Mouse (Mus musculus): ENCODE data around the gene M6pr. TPM values are rescaled to one million over a fixed set of nuclear protein-coding genes. Genes with fewer than 3 reads are reported as not detected.

The M6pr gene
- polyA plus RNA-seq, 1 experiment from 2014 or later = 81.7 TPM

DNA sequence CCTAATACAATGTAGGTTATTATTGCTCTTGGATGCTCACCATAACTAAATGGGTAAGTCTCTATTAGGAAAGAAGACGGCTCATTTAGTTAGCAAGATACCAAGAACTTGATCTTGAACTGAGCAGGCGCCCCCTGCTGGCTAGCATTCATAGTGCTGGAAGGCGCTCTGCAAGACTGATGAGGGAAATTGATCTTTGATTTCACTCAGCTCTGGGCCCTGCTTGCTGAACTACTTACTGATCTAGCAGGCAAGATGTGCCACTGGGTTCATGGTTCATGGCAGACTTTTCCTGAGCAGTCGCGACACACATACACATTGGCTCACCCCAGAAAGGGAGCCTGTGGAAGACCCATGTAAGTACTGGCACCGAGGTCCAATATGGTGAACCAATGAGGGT, 4.2 kb upstream of the M6pr start:
- H3K9me3 ChIP-seq (replicated peaks; ENCODE audit: control insufficient read depth, low read length) = no peaks in the 10 kb centered on the region
- H3K27me3 ChIP-seq (ENCODE audit: control insufficient read depth, insufficient read depth, low read length) = no peaks in the 10 kb centered on the region
- H3K4me1 ChIP-seq (ENCODE audit: control insufficient read depth, insufficient read depth, low read length) = peaks cover 3% of the 10 kb centered on the region; the same call in 1 of the 2 replicates
- H3K36me3 ChIP-seq (ENCODE audit: control insufficient read depth, insufficient read depth) = no peaks in the 10 kb centered on the region
- no peak overlapping the region for H3K9ac ChIP-seq (ENCODE audit: low read length)
- WGBS = 26% methylated on average over 6 of the region's 6 CpGs
- H3K27ac ChIP-seq (ENCODE audit: low read length) = no peak overlapping the region
- H3K4me3 ChIP-seq (ENCODE audit: low read length) = no peak overlapping the region
- H3K4me2 ChIP-seq (ENCODE audit: low read depth, low read length) = no peak overlapping the region
- no peak for ATAC-seq (replicated peaks; ENCODE audit: extremely low read depth, insufficient read depth, low FRiP score)

DNA sequence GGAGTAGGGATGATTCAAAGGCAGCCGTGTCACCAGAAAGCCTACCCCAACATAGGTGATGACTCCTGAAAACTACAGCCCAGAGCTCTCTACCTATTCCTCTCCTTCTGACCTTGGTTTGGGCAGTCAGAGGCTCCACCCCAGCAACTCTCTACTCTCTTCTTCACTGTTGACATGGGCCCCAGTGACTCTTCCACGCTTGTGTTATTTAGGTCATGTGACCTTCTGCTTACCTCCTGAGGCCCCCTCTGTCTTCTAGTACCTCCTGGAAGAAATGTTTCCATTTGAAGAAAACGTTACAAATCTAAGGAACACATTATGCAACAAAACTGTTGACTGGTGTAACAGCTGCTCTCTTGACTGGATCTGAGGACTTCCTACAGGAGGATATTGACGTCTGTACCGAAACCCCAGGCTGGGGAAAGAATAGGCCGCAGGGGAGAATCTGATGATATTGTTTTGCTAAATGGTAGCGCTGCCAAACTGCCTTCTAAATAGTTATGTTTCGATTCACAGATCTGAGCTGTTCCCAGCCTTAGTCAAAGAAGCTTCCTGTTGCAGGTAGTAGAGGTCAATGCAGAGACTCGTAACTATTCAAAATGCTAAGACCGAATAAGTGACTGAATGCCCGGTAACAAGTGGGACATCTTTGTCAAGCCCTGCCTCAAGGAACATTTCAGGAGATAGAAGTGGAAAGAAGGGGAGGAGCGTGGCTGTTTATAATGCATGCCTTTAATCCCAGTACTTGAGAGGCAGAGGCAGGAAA, 3.5 kb upstream of the M6pr start:
- H3K27me3 ChIP-seq (ENCODE audit: control insufficient read depth, insufficient read depth, low read length) = no peaks in the 10 kb centered on the region
- no peak for ATAC-seq (replicated peaks; ENCODE audit: extremely low read depth, insufficient read depth, low FRiP score)
- no peak overlapping the region for H3K27ac ChIP-seq (ENCODE audit: low read length)
- no peak overlapping the region for H3K4me2 ChIP-seq (ENCODE audit: low read depth, low read length)
- no peaks in the 10 kb centered on the region for H3K9me3 ChIP-seq (replicated peaks; ENCODE audit: control insufficient read depth, low read length)
- H3K4me3 ChIP-seq (ENCODE audit: low read length) = no peak overlapping the region
- H3K36me3 ChIP-seq (ENCODE audit: control insufficient read depth, insufficient read depth) = no peaks in the 10 kb centered on the region
- peaks cover 8% of the 10 kb centered on the region for H3K4me1 ChIP-seq (ENCODE audit: control insufficient read depth, insufficient read depth, low read length)
- WGBS = 77% methylated on average over 12 of the region's 12 CpGs
- H3K9ac ChIP-seq (ENCODE audit: low read length) = no peak overlapping the region

DNA sequence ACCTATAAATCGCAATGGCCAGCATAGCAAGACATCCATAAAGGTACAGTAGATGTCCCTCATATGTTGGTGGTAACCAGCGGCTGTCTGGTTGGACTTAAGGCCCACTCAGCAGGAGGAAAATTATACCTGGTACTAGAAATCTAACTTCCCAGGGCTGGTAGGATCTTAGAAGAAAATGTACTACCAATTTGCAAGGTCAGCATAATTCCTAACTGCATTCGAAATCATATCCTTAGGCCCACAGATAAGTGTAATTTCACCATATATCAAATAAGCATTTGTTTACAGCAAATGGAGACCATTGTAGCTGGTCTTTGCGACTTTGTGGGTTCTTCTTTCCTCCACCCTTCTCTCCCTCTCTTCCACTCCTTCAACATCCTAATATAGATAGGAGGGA, 1.8 kb upstream of the M6pr start:
- H3K4me3 ChIP-seq (ENCODE audit: low read length) = no peak overlapping the region
- no peak overlapping the region for H3K9ac ChIP-seq (ENCODE audit: low read length)
- H3K27me3 ChIP-seq (ENCODE audit: control insufficient read depth, insufficient read depth, low read length) = no peaks in the 10 kb centered on the region
- no peak overlapping the region for H3K4me2 ChIP-seq (ENCODE audit: low read depth, low read length)
- WGBS = 78% methylated on average over 4 of the region's 4 CpGs
- no peaks in the 10 kb centered on the region for H3K9me3 ChIP-seq (replicated peaks; ENCODE audit: control insufficient read depth, low read length)
- peaks cover 21% of the 10 kb centered on the region for H3K4me1 ChIP-seq (ENCODE audit: control insufficient read depth, insufficient read depth, low read length)
- H3K27ac ChIP-seq (ENCODE audit: low read length) = no peak overlapping the region
- ATAC-seq (replicated peaks; ENCODE audit: extremely low read depth, insufficient read depth, low FRiP score) = no peak
- no peaks in the 10 kb centered on the region for H3K36me3 ChIP-seq (ENCODE audit: control insufficient read depth, insufficient read depth)

DNA sequence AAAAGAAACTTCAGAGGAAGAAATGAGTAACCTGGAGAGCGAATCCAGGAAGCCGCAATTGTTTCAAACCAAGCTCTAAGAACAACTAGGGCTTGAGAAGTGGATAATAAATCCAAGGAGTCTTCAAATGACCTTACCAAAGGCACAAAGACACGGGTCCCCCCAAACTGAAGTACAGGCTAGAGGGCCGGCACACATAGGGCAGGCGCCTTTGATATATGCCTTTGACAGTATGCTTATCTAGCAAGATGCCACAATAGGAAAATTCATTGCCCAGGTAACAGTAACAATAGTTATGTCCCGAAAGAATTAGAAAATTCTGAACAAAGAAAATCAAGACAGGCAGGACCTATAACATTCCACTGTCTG, 400 bp upstream of the M6pr start:
- H3K9ac ChIP-seq (ENCODE audit: low read length) = no peak overlapping the region
- H3K27me3 ChIP-seq (ENCODE audit: control insufficient read depth, insufficient read depth, low read length) = no peaks in the 10 kb centered on the region
- peak overlapping the region; percentile 92 for H3K4me3 ChIP-seq (ENCODE audit: low read length)
- no peaks in the 10 kb centered on the region for H3K9me3 ChIP-seq (replicated peaks; ENCODE audit: control insufficient read depth, low read length)
- 0 out of 2 replicates have a peak, but pooled peaks have one; percentile 1 for ATAC-seq (replicated peaks; ENCODE audit: extremely low read depth, insufficient read depth, low FRiP score)
- H3K4me1 ChIP-seq (ENCODE audit: control insufficient read depth, insufficient read depth, low read length) = peaks cover 21% of the 10 kb centered on the region
- H3K27ac ChIP-seq (ENCODE audit: low read length) = no peak overlapping the region
- H3K36me3 ChIP-seq (ENCODE audit: control insufficient read depth, insufficient read depth) = 0 out of 2 replicates have a peak, but pooled peaks cover 3% of the 10 kb centered on the region
- 65% methylated on average over 6 of the region's 6 CpGs for WGBS
- peak overlapping the region; percentile 14; the same call in 1 of the 2 replicates for H3K4me2 ChIP-seq (ENCODE audit: low read depth, low read length)

DNA sequence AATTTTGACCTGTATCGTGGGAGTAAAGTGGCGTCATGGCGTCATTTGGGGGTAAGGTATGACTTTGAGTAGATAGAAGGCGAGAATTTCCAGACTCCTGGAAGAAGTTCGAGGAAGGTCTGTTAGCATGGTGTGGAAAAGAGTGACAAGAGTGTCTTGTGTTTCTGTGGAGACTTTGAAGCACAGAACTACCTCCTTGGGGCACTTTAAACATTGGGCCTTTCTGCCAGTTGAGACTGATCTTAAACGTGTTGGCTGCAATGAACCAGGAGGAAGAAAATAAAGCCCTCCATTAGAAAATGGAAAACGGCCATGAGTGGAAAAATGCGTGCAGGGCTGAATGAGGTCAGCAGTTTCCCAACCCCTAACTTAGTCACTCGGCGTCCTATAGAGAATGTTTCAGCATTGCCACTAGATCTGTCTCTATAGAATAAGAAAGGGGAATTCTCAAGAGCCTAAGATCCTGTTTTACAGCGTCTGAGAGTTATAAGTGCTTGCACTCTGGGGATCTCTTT, 983 bp downstream of the M6pr start:
- Histone ChIP-seq H3K9me3 (replicated peaks; ENCODE audit: control insufficient read depth, low read length) (no peaks in the 10 kb centered on the region), H3K4me3 (ENCODE audit: low read length) (peak overlapping the region; percentile 92), H3K27ac (ENCODE audit: low read length) (no peak overlapping the region; the same call in 1 of the 2 replicates), H3K27me3 (ENCODE audit: control insufficient read depth, insufficient read depth, low read length) (no peaks in the 10 kb centered on the region), H3K36me3 (ENCODE audit: control insufficient read depth, insufficient read depth) (peaks cover 8% of the 10 kb centered on the region; the same call in 1 of the 2 replicates), H3K4me2 (ENCODE audit: low read depth, low read length) (peak overlapping the region; percentile 69), H3K4me1 (ENCODE audit: control insufficient read depth, insufficient read depth, low read length) (peaks cover 21% of the 10 kb centered on the region), H3K9ac (ENCODE audit: low read length) (peak overlapping the region; percentile 90)
- WGBS = 6% methylated on average over 11 of the region's 11 CpGs
- ATAC-seq (replicated peaks; ENCODE audit: extremely low read depth, insufficient read depth, low FRiP score) = no peak

DNA sequence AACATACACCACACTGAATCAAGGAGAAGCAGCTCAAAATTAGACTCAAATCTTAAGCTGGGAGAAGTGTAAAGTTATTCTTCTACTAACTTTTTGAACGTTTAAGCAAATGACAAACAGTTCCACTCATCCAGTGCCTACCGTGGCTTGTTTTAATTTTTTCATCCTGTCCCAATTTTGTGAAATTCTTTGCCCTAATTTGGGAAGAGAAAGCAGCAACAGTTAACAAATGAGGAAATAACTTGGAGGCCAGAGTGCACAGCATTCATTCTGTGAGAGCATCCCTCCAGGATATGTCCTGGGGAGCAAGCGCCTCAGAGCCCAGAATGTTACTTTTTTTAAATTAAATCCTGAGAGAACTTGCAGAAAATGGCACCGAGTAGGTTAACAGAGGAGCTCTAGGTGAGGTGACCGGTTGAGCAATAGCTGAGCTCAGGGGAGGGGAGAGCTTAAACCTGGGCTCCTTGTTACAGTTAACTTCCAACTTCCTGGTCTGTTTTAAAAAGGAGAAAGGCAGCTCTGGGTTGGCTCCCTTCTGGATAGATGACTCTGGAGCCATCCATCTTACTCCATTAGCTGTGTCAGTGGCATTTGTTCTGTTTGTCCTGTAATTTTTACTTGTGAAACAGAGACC, 1.8 kb downstream of the M6pr start:
- H3K4me1 ChIP-seq (ENCODE audit: control insufficient read depth, insufficient read depth, low read length) = peaks cover 21% of the 10 kb centered on the region
- H3K4me2 ChIP-seq (ENCODE audit: low read depth, low read length) = peak overlapping the region; percentile 69
- ATAC-seq (replicated peaks; ENCODE audit: extremely low read depth, insufficient read depth, low FRiP score) = no peak
- H3K27me3 ChIP-seq (ENCODE audit: control insufficient read depth, insufficient read depth, low read length) = no peaks in the 10 kb centered on the region
- peaks cover 15% of the 10 kb centered on the region for H3K36me3 ChIP-seq (ENCODE audit: control insufficient read depth, insufficient read depth)
- no peaks in the 10 kb centered on the region for H3K9me3 ChIP-seq (replicated peaks; ENCODE audit: control insufficient read depth, low read length)
- H3K4me3 ChIP-seq (ENCODE audit: low read length) = peak overlapping the region; percentile 92
- H3K9ac ChIP-seq (ENCODE audit: low read length) = peak overlapping the region; percentile 90
- 62% methylated on average over 5 of the region's 5 CpGs for WGBS
- no peak overlapping the region for H3K27ac ChIP-seq (ENCODE audit: low read length)

DNA sequence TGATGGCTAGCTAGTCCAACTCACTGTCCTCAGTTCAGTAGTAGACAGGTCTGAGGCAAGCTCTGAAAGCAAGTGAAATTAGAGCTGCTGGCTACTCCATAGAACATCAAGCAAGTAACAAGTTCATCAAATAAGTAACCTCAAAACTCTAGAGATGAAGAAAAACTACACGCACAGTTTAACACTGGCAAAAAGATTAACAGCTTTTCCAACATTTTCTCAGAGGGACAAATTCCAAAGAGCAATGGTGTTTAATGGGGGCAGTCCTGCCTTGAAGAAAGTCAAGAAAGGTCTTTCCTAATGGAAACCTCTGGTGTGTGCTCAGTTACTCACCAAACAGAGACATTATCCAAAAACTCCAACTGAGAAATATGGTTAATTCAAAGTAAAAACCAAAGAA, 10.2 kb downstream of the M6pr start:
- H3K4me2 ChIP-seq (ENCODE audit: low read depth, low read length) = no peak overlapping the region
- no peak for ATAC-seq (replicated peaks; ENCODE audit: extremely low read depth, insufficient read depth, low FRiP score)
- H3K27me3 ChIP-seq (ENCODE audit: control insufficient read depth, insufficient read depth, low read length) = no peaks in the 10 kb centered on the region
- H3K27ac ChIP-seq (ENCODE audit: low read length) = no peak overlapping the region
- H3K9me3 ChIP-seq (replicated peaks; ENCODE audit: control insufficient read depth, low read length) = no peaks in the 10 kb centered on the region
- no peak overlapping the region for H3K9ac ChIP-seq (ENCODE audit: low read length)
- WGBS = 94% methylated on average over 1 of the region's 1 CpGs
- no peak overlapping the region for H3K4me3 ChIP-seq (ENCODE audit: low read length)
- H3K36me3 ChIP-seq (ENCODE audit: control insufficient read depth, insufficient read depth) = peaks cover 49% of the 10 kb centered on the region
- no peaks in the 10 kb centered on the region for H3K4me1 ChIP-seq (ENCODE audit: control insufficient read depth, insufficient read depth, low read length)

DNA sequence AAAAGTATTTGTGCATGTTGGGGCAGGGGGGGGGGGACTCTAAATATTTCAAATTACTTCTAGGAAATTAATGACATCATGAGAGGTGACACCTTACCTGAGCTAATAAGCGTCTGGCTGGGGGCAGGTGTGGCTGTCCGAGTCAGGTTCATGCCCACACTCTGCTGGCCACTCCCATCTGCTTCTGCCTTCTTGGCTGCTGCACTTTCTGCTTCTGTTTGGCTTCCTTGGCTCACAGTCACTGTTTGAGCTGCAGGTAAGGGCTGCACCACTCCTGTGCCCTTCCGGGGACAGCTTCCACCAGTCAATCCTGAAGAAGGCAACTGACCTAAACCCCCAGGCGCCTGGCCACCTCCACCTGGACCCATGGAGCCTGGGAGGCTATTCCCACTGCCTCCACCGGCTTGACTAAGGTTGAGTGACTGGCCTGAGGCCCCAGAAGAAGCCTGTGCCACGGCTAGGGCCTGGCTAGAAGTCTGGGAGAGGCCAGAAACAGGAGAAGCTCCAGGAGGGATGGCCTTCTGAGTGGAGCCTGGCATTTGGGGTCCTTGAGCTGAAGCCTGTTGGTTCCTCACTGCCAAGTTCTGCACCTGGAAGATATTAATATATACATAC, 16.9 kb downstream of the M6pr start:
- no peak overlapping the region for H3K4me2 ChIP-seq (ENCODE audit: low read depth, low read length)
- no peak overlapping the region for H3K4me3 ChIP-seq (ENCODE audit: low read length)
- H3K36me3 ChIP-seq (ENCODE audit: control insufficient read depth, insufficient read depth) = peaks cover 38% of the 10 kb centered on the region
- no peaks in the 10 kb centered on the region for H3K4me1 ChIP-seq (ENCODE audit: control insufficient read depth, insufficient read depth, low read length)
- ATAC-seq (replicated peaks; ENCODE audit: extremely low read depth, insufficient read depth, low FRiP score) = no peak
- no peak overlapping the region for H3K27ac ChIP-seq (ENCODE audit: low read length)
- H3K9me3 ChIP-seq (replicated peaks; ENCODE audit: control insufficient read depth, low read length) = no peaks in the 10 kb centered on the region
- no peak overlapping the region for H3K9ac ChIP-seq (ENCODE audit: low read length)
- WGBS = 90% methylated on average over 6 of the region's 6 CpGs
- H3K27me3 ChIP-seq (ENCODE audit: control insufficient read depth, insufficient read depth, low read length) = no peaks in the 10 kb centered on the region
